In genomic region chr4:153017816-153018137, GRCm38 (mm10) we compare ENCODE assay signal across 16 mouse cellular contexts.
DNase-seq lines count a peak whose midpoint lies in the region; ATAC-seq lines count a peak whose summit lies in the region.
"Had no signal": no experiment of that assay in that cellular context is flagged by ENCODE, and none has a peak within 500 bp of the region (broad histone marks: within the 10 kb centered on the region; RNA-seq: fewer than 3 reads in every experiment).

No protein-coding gene starts in this region.

- peaks cover 22% of the 10 kb centered on the region for H3K4me1 ChIP-seq in hindbrain, embryonic 13.5 days (replicated peaks)
- no peaks in the 10 kb centered on the region for H3K4me1 ChIP-seq in hindbrain, embryonic 11.5 days (replicated peaks; ENCODE audit: control insufficient read depth, insufficient read depth, low read length)
- peaks cover 21% of the 10 kb centered on the region for H3K4me1 ChIP-seq in forebrain, embryonic 15.5 days
- peaks cover 13% of the 10 kb centered on the region for H3K4me1 ChIP-seq in midbrain, embryonic 13.5 days (replicated peaks)
- H3K4me1 ChIP-seq: embryonic facial prominence, embryonic 13.5 days; limb, embryonic 15.5 days had no signal

- no peak for ATAC-seq in hindbrain, embryonic 13.5 days (ENCODE audit: low FRiP score)
- no peak for ATAC-seq in hindbrain, embryonic 11.5 days (ENCODE audit: low FRiP score)
- ATAC-seq in forebrain, embryonic 15.5 days (replicated peaks), result peak; percentile 39; the same call in 1 of the 2 replicates
- ATAC-seq in midbrain, embryonic 13.5 days, result no peak

- no peaks in the 10 kb centered on the region for H3K9me3 ChIP-seq in hindbrain, embryonic 13.5 days
- no peaks in the 10 kb centered on the region for H3K9me3 ChIP-seq in hindbrain, embryonic 11.5 days (ENCODE audit: control insufficient read depth, low read length)
- H3K9me3 ChIP-seq in forebrain, embryonic 15.5 days, result no peaks in the 10 kb centered on the region
- no peaks in the 10 kb centered on the region for H3K9me3 ChIP-seq in midbrain, embryonic 13.5 days
- H3K9me3 ChIP-seq: embryonic facial prominence, embryonic 13.5 days; limb, embryonic 15.5 days had no signal

- no peak overlapping the region for H3K9ac ChIP-seq in hindbrain, embryonic 13.5 days
- no peak overlapping the region for H3K9ac ChIP-seq in hindbrain, embryonic 11.5 days (ENCODE audit: low read depth, low read length)
- H3K9ac ChIP-seq in forebrain, embryonic 15.5 days (replicated peaks), result no peak overlapping the region
- no peak overlapping the region for H3K9ac ChIP-seq in midbrain, embryonic 13.5 days (replicated peaks)
- H3K9ac ChIP-seq: embryonic facial prominence, embryonic 13.5 days; limb, embryonic 15.5 days had no signal

- H3K27me3 ChIP-seq in hindbrain, embryonic 13.5 days, result no peaks in the 10 kb centered on the region
- H3K27me3 ChIP-seq in hindbrain, embryonic 11.5 days (ENCODE audit: control insufficient read depth, insufficient read depth, low read length), result no peaks in the 10 kb centered on the region
- H3K27me3 ChIP-seq in forebrain, embryonic 15.5 days, result no peaks in the 10 kb centered on the region
- no peaks in the 10 kb centered on the region; the same call in 1 of the 2 replicates for H3K27me3 ChIP-seq in midbrain, embryonic 13.5 days
- H3K27me3 ChIP-seq: embryonic facial prominence, embryonic 13.5 days; limb, embryonic 15.5 days had no signal

- peak overlapping the region; percentile 23; the same call in 1 of the 2 replicates for H3K4me2 ChIP-seq in hindbrain, embryonic 13.5 days
- H3K4me2 ChIP-seq in hindbrain, embryonic 11.5 days (replicated peaks; ENCODE audit: low read depth, low read length), result no peak overlapping the region
- H3K4me2 ChIP-seq in forebrain, embryonic 15.5 days (replicated peaks), result peak overlapping the region; percentile 32
- H3K4me2 ChIP-seq in midbrain, embryonic 13.5 days (replicated peaks), result peak overlapping the region; percentile 30; the same call in 1 of the 2 replicates
- H3K4me2 ChIP-seq: embryonic facial prominence, embryonic 13.5 days; limb, embryonic 15.5 days had no signal

- DNase-seq in hindbrain, embryonic 11.5 days (ENCODE audit: low spot score), result no peak
- DNase-seq in kidney, adult 8-10 months, result peak; percentile 55 to 61
- no peak for DNase-seq in lung, postnatal 36 days
- no peak for DNase-seq in natural killer cell, adult 2 months (ENCODE audit: low spot score in 2 of 2)
- DNase-seq in embryo, embryonic 11 days, result no peak
- DNase-seq: adrenal gland, postnatal 36 days; cerebellum, adult 8-10 months; heart, adult 2 months; heart, postnatal 4 days; spleen, adult 18-20 months; thymus, adult 2 months had no signal

- no peaks in the 10 kb centered on the region for H3K36me3 ChIP-seq in hindbrain, embryonic 13.5 days
- H3K36me3 ChIP-seq in hindbrain, embryonic 11.5 days (ENCODE audit: control insufficient read depth, insufficient read depth, low read length), result no peaks in the 10 kb centered on the region
- H3K36me3 ChIP-seq in forebrain, embryonic 15.5 days, result no peaks in the 10 kb centered on the region
- H3K36me3 ChIP-seq in midbrain, embryonic 13.5 days, result no peaks in the 10 kb centered on the region
- H3K36me3 ChIP-seq: embryonic facial prominence, embryonic 13.5 days; limb, embryonic 15.5 days had no signal

- peak overlapping the region; percentile 59 for H3K27ac ChIP-seq in hindbrain, embryonic 13.5 days
- no peak overlapping the region for H3K27ac ChIP-seq in hindbrain, embryonic 11.5 days (ENCODE audit: low read depth, low read length)
- H3K27ac ChIP-seq in forebrain, embryonic 15.5 days (replicated peaks), result peak overlapping the region; percentile 84
- H3K27ac ChIP-seq in midbrain, embryonic 13.5 days, result peak overlapping the region; percentile 55
- H3K27ac ChIP-seq: embryonic facial prominence, embryonic 13.5 days; heart, adult 2 months; limb, embryonic 15.5 days had no signal

- no peak overlapping the region for H3K4me3 ChIP-seq in hindbrain, embryonic 13.5 days
- no peak overlapping the region for H3K4me3 ChIP-seq in hindbrain, embryonic 11.5 days (ENCODE audit: low read depth, low read length)
- no peak overlapping the region for H3K4me3 ChIP-seq in forebrain, embryonic 15.5 days
- no peak overlapping the region for H3K4me3 ChIP-seq in midbrain, embryonic 13.5 days (replicated peaks)
- H3K4me3 ChIP-seq: embryonic facial prominence, embryonic 13.5 days; heart, adult 2 months; limb, embryonic 15.5 days had no signal

- WGBS in hindbrain, embryonic 13.5 days, result 80% methylated on average over 2 of the region's 2 CpGs
- 94% methylated on average over 2 of the region's 2 CpGs for WGBS in hindbrain, embryonic 11.5 days
- WGBS in forebrain, embryonic 15.5 days, result 36% methylated on average over 2 of the region's 2 CpGs
- whole genome bisulfite sequencing in midbrain, embryonic 13.5 days, result 63% methylated on average over 2 of the region's 2 CpGs

Comparison
In these comparisons a context has a peak if more than half of its experiments do, and no peak if none do; other contexts are left out.
1. DNase-seq: peak in kidney, adult 8-10 months (2 of 2); none in hindbrain, embryonic 11.5 days (single experiment), lung, postnatal 36 days (single experiment), natural killer cell, adult 2 months (0 of 2) and embryo, embryonic 11 days (single experiment).